Mouse (Mus musculus) CD8-positive naive resting alpha-beta T cell, adult 2 months (primary cell): Measurements from ENCODE around the gene Itpk1.

Experiments used
- DNase-seq, 2 experiments: peaks; one replicate each; pipeline ENCODE4 v3.0.0; 2022; ENCODE audit warnings: low read depth in 2 of 2, low spot score in 2 of 2

The Itpk1 gene

DNA sequence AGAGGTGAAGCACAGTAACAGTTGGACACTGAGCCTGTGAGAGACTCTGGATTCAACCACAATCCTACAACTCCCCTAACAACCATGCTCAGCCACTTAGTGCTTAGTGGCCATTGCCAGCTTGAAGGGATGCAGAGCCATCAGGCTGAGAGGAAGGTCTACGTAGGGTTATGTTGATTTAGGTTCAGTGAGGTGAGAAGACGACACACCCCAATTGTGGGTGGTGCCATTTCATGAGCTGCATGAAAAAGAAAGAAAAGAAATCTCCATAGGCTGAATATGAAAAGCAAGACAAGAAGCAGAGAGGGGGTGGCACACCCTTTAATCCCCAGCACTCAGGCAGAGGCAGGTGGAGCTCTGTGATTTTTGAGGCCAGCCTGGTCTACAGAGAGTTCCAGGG, 9.4 kb upstream of the Itpk1 start:
- no peak for DNase-seq

- DNase-seq, result no peak
These were observed 8.6 kb upstream of the Itpk1 start for GRCm38 (mm10) chr12:102713153-102713865.

GRCm38 (mm10) chr12:102710851-102711375, 6.2 kb upstream of the Itpk1 start:
- no peak for DNase-seq

DNA sequence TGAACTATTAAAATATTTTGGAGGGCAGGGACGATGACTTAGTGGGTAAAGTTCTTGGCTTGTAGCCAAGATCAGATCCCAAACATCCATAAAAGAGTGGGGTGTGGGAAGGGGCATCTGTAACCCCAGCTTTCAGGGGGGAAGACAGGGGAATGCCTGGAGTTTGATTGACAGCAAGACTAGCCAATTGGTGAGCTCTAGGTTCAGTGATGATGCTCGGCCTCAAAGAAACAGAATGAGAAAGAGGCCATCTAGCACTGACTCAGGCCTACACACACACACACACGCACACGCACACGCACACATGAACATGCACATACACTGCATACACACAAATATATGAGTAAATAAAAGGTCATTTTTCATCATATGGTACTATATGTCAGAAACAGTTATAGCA, 5.2 kb upstream of the Itpk1 start:
- DNase-seq, result no peak

- no peak for DNase-seq
These were observed 3.5 kb upstream of the Itpk1 start for GRCm38 (mm10) chr12:102708220-102708619.

- no peak for DNase-seq
These were observed 2.2 kb upstream of the Itpk1 start for GRCm38 (mm10) chr12:102706833-102707463.

DNA sequence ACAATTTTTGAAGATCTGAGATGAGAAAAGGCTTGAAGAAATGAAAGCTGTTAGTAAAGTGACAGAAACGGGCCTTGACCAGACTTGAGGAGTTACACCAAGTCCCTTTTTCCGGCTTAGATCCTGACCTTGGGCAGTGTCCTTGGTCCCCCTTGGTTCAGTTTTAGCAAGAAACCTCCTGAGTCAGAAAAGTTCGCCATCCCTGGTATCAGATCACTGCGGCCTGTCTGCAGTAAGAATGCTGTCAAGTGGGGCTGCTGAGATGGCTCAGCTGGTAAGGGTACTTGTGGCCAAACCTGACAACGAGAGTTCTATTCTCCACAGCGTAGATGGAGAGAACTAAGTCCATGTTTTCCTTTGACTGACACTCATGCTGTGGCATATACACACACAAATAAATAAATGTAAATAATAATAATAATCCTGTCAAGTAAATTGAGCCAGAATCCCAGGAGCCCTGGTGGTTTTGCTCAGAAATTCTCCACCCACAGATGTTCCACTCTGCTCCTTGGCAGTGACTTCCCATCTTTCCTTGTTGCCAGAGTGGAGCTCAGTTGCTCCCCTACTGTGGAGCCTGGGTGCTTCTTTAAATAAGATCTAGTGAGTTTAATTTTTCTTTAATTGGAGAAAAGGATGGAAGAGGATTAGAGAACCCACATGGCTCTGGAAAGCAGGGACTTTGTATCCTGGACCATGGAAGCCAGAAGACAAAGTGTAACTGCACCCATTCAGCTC, 1.3 kb upstream of the Itpk1 start:
- DNase-seq, result no peak

GRCm38 (mm10) chr12:102705216-102705871, 614 bp upstream of the Itpk1 start:
- DNase-seq, result peak; percentile 93 to 94

- peak in 1 of 2 experiments; percentile 17 for DNase-seq
These were observed 765 bp downstream of the Itpk1 start for GRCm38 (mm10) chr12:102703921-102704408.

- DNase-seq, result no peak
These were observed 1.3 kb downstream of the Itpk1 start for GRCm38 (mm10) chr12:102703441-102703840.

DNA sequence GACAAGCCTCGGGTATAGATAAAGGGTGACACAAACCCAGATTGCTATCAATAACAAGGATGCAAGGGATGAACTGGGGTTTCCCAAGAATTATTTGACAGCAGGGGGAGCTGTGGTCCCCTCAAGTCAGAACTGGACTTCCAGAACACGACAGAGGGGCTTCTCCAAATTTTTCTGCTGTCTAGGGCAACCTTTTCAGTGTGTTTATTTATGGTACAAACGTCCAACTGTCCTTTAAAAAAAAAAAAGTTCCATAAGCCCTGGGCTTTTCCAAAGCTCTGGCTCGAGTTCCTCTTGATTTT, 1.7 kb downstream of the Itpk1 start:
- DNase-seq, result no peak

DNA sequence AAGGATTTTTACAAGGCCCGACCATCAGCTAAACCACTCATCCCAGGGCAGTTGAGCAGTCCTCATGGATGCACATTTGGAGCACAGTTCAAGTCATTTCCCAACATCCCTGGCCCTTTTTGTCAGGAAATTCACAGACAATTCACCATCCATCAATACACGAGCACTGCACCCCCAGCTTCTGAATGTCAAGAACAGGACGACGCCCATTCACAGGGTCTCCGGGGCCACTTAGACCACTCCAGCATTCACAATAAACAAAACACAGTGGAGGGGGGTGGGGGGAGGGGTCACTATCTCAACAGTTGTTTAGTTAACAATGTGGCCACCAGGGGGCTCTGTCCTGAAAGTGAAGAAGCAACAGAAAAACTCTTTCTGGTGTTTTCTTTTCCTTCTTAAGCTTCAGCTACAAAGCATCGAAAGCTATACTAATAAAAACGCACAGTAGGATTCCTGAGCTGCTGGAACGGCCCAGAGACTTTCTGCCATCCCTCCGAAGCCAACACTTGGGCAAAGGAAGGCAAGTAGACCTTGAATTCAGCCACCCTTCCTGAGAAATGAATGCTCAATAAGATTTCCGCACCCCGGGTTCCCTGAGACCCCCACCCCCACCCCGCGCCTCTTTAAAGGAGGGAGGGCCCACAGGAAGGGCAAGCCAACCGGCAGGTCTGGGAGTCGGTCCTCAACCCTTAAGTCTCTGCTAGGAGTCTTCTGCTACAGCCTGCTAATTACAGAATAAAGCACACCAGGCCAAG, 2.2 kb downstream of the Itpk1 start:
- peak; percentile 76 to 83 for DNase-seq

GRCm38 (mm10) chr12:102701691-102702207, 3.0 kb downstream of the Itpk1 start:
- no peak for DNase-seq

DNA sequence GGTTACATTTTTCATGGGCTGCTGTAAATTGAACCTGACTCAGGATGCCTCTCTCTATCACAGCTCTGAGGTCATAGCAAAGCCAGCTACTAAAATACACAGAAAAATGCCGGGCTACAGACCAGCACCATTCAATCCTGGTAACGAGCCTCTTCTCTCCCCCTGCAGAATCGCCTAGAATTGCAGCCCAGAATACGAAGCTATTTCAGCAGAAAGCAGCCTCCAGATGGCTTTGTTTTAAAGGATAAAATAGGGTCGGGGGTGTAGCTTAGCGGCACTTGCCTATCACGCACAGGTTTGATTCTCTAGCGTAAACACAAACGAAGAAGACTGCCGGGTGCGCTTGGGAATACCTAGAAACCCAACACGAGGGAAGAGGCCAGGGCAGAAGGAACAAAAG, 4.3 kb downstream of the Itpk1 start:
- DNase-seq, result no peak

DNA sequence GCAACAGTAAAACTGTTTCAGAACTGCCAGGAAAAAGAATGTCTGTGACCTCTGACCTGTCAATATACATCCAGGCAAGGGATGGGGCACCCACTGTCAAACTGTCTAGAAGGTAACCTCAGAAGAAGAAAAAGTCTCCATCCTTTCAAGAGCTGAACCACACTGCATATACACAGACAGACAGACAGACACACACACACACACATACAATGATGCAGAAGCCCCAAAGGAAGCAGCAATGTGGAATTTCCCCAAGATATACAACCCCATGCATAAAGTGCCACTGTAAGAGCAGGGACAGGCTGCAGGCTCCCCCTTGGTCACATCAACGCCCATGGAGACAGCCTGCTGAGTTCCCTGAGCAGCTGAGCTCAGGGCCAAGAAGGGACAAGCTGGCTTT, 5.6 kb downstream of the Itpk1 start:
- no peak for DNase-seq

DNA sequence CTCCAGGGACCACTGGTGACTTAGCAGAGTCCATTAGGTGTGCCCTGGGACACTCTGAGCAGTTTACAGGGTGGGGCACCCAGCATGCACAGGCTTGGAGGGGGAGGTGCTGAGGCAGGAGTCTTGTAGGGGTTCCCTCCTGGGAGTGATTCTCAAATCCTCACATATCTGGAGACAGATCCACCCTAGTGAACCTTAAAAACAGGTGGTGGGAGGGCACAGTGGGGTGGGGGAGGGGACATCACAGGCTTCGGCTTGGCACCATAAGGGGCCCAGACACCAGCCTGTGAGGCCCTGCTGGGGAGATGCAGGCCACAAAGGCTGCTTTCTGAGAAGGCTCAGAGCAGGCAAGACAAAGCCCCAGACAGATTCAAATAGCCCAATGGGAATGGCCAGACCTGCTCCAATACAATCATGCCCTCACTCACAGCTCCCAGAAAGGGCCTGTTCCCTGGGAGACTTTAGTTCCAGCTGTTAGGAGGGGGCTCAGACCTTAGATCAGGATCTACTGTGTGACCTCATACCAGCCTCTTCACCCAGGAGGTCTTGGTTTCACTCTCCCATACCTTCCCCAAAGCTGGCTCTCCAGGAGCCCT, 6.5 kb downstream of the Itpk1 start:
- no peak for DNase-seq

DNA sequence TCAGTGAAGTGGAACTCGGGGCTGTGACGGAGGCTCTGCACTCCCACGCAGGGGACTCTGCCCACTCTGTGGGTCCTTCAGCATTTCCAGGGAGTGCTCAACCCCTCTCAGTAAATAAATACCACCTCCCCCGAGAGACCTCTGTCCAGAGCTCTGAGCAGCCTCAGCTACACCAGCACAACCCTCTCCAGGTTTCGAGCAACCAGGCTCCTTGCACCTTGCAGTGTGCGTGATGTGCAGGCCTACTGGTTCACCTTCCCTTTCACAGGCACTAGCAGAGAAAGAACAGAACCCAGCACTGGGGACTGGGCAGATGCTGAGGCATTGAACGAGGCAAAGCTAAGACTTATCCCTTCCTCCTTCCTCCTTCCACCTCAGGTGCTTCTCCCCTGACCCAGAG, 7.3 kb downstream of the Itpk1 start:
- DNase-seq, result no peak

DNA sequence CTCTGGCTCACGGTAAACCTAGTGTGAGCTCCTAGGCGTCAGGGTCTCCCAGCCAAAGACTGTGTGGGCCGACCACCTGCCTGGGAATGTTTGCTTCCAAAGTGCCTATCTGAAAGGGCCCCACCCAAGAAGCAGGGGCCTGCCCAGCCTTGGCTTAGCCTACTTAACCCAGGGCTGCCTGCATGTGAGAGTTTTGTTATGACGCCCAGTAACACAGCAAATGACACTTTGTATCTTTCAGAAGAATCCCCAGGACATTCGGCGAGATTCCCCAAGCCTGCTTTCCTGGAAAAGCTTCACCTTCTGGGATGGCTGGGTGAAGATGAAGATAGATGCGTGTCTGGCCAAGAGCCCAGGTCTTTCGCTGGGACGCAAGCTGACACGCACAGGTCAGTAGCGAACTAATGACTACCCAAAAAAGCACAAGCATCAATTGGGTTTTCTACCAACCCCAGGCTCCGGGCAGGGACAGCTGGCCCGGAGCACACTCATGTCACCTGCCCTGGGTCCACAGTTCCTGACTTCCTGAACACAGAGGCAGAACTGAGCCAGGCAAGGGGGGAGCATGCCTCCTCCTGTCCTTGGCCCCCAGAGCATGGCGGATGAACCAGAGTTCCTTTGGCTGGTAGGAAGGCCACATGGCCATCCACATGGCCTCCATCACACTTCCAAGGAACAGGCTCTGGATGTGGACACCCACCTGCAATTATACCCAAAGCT, 7.9 kb downstream of the Itpk1 start:
- DNase-seq, result no peak
